9 mouse cellular contexts compared by ENCODE assay signal in genomic region chr4:82531977-82532376, GRCm38 (mm10).
A peak's percentile ranks its signal among the peaks of the same experiment; 100 is the strongest.
DNase-seq lines count a peak whose midpoint lies in the region; ATAC-seq and TF ChIP-seq lines count a peak whose summit lies in the region.
"Had no signal": no experiment of that assay in that cellular context is flagged by ENCODE, and none has a peak within 500 bp of the region (broad histone marks: within the 10 kb centered on the region; RNA-seq: fewer than 3 reads in every experiment).

No protein-coding gene starts in this region.

- WGBS in lung, embryonic 15.5 days, result 38% methylated on average over 5 of the region's 5 CpGs
- 48% methylated on average over 5 of the region's 5 CpGs for WGBS in lung, adult 2 months
- WGBS in limb, embryonic 10.5 days, result 47% methylated on average over 5 of the region's 5 CpGs
- WGBS in stomach, embryonic 15.5 days, result 45% methylated on average over 5 of the region's 5 CpGs

- no peaks in the 10 kb centered on the region for H3K36me3 ChIP-seq in lung, embryonic 15.5 days
- H3K36me3 ChIP-seq in limb, embryonic 10.5 days, result no peaks in the 10 kb centered on the region
- H3K36me3 ChIP-seq in stomach, embryonic 15.5 days, result no peaks in the 10 kb centered on the region

- ATAC-seq in lung, embryonic 15.5 days (ENCODE audit: borderline replicate concordance, extremely low read depth, low FRiP score, low TSS enrichment), result no peak
- ATAC-seq in stomach, embryonic 15.5 days (ENCODE audit: insufficient read depth, low FRiP score, low read depth), result no peak
- ATAC-seq: Patski had no signal

- no peak for TF ChIP-seq CTCF in lung, adult 2 months (IDR thresholded peaks at IDR 0.05; ENCODE audit: insufficient read depth, low read length)

- H3K4me1 ChIP-seq in lung, embryonic 15.5 days, result peaks cover 41% of the 10 kb centered on the region
- peaks cover 4% of the 10 kb centered on the region; the same call in 1 of the 2 replicates for H3K4me1 ChIP-seq in lung, adult 2 months (ENCODE audit: control insufficient read depth, insufficient read depth, low read length)
- H3K4me1 ChIP-seq in limb, embryonic 10.5 days, result peaks cover 47% of the 10 kb centered on the region
- peaks cover 19% of the 10 kb centered on the region for H3K4me1 ChIP-seq in stomach, embryonic 15.5 days

- peak; percentile 24 for DNase-seq in cerebellum, adult 11-12 months
- DNase-seq in cerebellum, postnatal 25 days, result no peak
- DNase-seq in lung, adult 2 months, result no peak
- DNase-seq in limb, embryonic 10.5 days (ENCODE audit: low spot score), result no peak
- DNase-seq in embryo, embryonic 10.5 days (ENCODE audit: low spot score), result no peak
- no peak for DNase-seq in layer of hippocampus, adult 9-10 months (ENCODE audit: low spot score)

- no peaks in the 10 kb centered on the region for H3K9me3 ChIP-seq in lung, embryonic 15.5 days
- H3K9me3 ChIP-seq in limb, embryonic 10.5 days (replicated peaks), result no peaks in the 10 kb centered on the region
- H3K9me3 ChIP-seq in stomach, embryonic 15.5 days, result no peaks in the 10 kb centered on the region

- peak overlapping the region; percentile 39 for H3K4me2 ChIP-seq in lung, embryonic 15.5 days
- H3K4me2 ChIP-seq in stomach, embryonic 15.5 days, result no peak overlapping the region

- H3K4me3 ChIP-seq in lung, embryonic 15.5 days, result 0 out of 2 replicates have a peak overlapping the region, but pooled peaks have one; percentile 14
- no peak overlapping the region for H3K4me3 ChIP-seq in lung, adult 2 months (replicated peaks; ENCODE audit: extremely low read depth, low read depth, low read length)
- no peak overlapping the region for H3K4me3 ChIP-seq in limb, embryonic 10.5 days
- H3K4me3 ChIP-seq in stomach, embryonic 15.5 days (replicated peaks), result no peak overlapping the region

- TF ChIP-seq POLR2A in lung, adult 2 months (IDR thresholded peaks at IDR 0.05; ENCODE audit: borderline replicate concordance, extremely low read depth, low read depth, low read length), result no peak

- H3K27me3 ChIP-seq in lung, embryonic 15.5 days, result no peaks in the 10 kb centered on the region
- peaks cover 51% of the 10 kb centered on the region for H3K27me3 ChIP-seq in limb, embryonic 10.5 days (ENCODE audit: low read depth, poor library complexity, severe bottlenecking)
- H3K27me3 ChIP-seq in stomach, embryonic 15.5 days (replicated peaks), result 0 out of 2 replicates have a peak, but pooled peaks cover 4% of the 10 kb centered on the region
- H3K27me3 ChIP-seq: Patski had no signal

- 0 out of 2 replicates have a peak overlapping the region, but pooled peaks have one; percentile 33 for H3K9ac ChIP-seq in lung, embryonic 15.5 days
- H3K9ac ChIP-seq in stomach, embryonic 15.5 days, result no peak overlapping the region

- H3K27ac ChIP-seq in lung, embryonic 15.5 days, result peak overlapping the region; percentile 95
- H3K27ac ChIP-seq in limb, embryonic 10.5 days, result peak overlapping the region; percentile 70
- H3K27ac ChIP-seq in stomach, embryonic 15.5 days, result peak overlapping the region; percentile 73
